Mouse (Mus musculus) ES-E14 (cell line): ENCODE data around the gene Ctrb1.

Experiments used
- CHD2 ChIP-seq: IDR thresholded peaks from 2 replicates; pipeline ENCODE4 v1.6.1; 2014; ENCODE audit warnings: mild to moderate bottlenecking, low read depth, low read length, inconsistent platforms
- HCFC1 ChIP-seq: IDR thresholded peaks from 2 replicates; pipeline ENCODE4 v1.6.1; 2012; ENCODE audit warnings: low read length, inconsistent platforms, borderline replicate concordance; ENCODE audit not compliant: insufficient read depth
- MAFK ChIP-seq: IDR thresholded peaks from 2 replicates; pipeline ENCODE4 v1.6.1; 2014; ENCODE audit warnings: mild to moderate bottlenecking, low read depth, low read length, inconsistent platforms; ENCODE audit not compliant: insufficient read depth
- ZNF384 ChIP-seq: IDR thresholded peaks from 2 replicates; pipeline ENCODE4 v1.6.1; 2012; ENCODE audit warnings: low read depth, low read length, inconsistent platforms

DNA sequence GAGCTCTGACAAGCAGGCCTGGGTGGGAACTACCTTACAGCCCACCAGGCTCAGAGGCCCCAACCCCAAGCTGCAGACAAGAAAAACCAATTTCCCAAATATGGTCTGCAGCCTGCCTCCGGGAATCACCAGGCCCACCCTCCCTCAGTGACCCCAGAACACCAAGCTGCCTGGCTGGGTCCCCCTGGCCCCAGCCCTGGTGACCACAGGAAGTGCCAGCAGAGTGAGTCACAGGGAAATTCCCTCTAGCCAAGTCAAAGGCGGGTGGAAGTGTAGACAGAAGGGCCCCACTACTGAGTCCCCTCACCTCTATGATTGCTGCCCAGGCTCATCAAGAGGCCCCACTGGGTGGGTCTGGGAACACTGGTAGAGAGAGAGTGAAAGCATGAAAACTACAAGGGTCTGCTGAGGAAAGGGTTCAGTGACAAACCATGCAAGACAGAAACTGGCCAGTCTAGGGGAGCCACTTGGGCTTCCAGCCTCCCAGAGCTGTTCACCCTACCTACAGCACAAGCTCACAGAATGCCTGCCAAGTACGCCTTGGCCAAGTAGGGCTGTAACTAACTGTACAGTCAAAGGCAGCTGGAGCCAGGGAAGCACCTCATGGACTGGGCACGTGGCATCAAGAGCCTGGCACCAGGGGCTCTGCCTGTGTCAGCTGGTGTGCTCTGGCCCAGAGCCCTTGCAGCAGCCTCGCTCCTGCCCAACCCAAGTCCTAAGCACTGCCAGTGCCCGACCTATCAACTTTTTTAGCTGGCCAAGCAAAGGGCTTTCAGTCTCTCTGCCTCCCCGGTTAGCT is 35.5 kb upstream of the Ctrb1 start:
- TF ChIP-seq HCFC1, result no peak
- TF ChIP-seq CHD2, result no peak
- no peak for TF ChIP-seq MAFK
- TF ChIP-seq ZNF384, result no peak
